Mouse (Mus musculus) layer of hippocampus, adult 9-10 months (tissue): ENCODE measurements around the gene Fam213b.
A peak's percentile ranks its signal among the peaks of the same experiment; 100 is the strongest.

Source experiments
- DNase-seq: peaks from one replicate; pipeline ENCODE4 v3.0.0; 2022; ENCODE audit warnings: low spot score

Fam213b gene

GRCm38 (mm10) chr4:154877864-154878548, 20.9 kb downstream of the Fam213b start:
- DNase-seq, result peak; percentile 69

- no peak for DNase-seq
These were observed 25.7 kb downstream of the Fam213b start for GRCm38 (mm10) chr4:154873186-154873585.

DNA sequence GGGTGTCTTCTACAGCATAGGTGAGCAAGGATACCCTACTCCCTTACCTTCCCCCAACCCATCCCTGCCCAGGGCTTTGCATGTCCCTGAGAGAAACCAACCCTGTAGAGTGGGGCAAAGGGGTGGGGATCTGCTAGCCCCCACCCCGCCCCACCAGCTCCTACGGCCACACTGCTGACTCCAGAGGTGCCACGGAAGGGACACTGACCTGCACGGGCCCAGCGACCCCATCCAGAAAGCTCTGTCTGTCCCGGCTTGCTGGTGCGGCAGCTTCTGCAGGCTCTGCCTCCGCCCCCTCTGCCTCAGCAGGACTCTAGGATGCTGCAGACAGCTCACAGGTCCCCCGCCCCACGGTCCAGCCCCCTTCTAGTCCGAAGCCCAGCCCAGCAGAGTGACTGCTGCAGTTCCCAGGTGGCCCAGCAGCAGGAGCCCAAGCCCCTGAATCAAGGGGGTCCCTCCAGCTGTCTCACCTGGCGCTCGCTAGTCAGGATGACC, 27.1 kb downstream of the Fam213b start:
- no peak for DNase-seq

DNA sequence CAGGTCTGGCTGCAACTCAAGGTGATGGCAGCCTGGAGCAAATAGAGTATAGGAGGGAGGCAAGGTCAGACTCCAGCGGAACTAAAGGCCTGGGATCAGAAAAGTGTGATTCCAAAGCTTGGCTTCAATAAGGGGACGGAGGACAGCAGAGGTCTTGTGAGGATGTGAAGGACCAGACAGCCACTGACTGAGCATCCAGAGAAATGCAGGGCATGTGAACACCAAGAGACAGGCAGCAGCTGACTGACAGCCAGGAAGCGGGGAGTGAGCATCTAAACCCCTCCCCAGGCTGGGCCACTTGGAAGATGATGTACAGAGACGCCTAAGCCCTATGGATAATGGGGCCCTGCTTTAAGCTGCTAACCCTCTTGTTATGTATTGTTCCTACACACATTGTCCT, 28.2 kb downstream of the Fam213b start:
- no peak for DNase-seq

GRCm38 (mm10) chr4:154869440-154869839, 29.5 kb downstream of the Fam213b start, which contains the start of gene Mmel1:
Gene Mmel1 (plus strand): TSS chr4:154869585.
- DNase-seq, result no peak

GRCm38 (mm10) chr4:154867257-154867656, 31.7 kb downstream of the Fam213b start:
- DNase-seq, result no peak

DNA sequence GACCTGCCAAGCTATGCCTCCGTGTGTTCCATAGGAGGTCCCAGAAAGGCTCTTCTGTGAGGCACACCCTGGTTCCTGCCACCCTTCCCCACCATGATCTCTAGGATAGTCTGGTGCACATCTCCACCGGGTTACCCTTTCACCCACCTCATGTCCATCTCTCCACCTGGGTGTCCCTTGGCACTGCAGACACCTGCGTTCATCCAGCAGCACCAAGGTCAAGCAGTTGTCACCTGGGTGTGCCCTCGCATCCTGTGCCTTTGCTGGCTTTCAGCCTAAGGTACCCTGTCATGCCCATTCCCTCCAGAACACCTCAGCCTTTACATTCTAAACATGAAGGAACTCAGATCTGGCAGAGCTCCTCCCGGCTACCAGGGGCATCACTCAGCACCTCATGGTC, 32.5 kb downstream of the Fam213b start:
- no peak for DNase-seq

DNA sequence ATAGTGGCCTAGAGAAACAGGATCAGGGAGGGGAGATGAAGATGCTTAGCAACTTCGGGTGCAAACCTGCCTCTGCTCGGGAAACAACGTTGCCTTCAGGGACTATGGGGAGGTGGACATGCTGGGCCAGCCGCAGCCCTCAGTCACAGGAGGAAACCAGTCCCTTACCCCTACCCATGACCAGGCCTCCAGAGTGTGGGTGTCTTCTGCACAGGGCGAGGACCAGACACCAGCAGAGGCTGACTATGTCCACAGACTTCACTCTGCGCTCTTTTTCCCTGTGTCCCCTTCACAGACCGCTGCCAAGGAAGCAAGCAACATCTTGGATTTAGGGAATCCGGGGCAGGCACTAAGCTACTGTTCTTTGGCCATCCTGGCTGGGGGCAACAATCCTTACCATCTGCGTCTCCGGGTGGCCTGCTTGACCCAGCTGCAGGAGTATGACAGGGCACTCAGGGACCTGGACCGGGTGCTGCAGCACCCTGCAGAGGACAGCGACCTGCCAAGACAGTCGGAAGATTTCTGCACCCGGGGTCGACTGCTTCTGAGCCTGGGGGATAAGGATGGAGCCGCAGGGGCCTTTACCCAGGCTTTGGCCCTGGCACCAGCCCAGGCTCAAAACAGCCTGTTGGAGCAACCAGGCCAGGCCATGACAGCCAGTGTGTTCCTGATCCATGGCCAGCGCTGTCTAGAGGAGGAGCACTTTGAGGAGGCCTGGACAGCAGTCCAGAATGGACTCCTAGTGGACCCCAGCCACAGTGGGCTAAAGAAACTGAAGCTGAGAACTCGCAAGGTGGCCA, 33.8 kb downstream of the Fam213b start:
- DNase-seq, result no peak

GRCm38 (mm10) chr4:154864271-154864771, 34.6 kb downstream of the Fam213b start:
- DNase-seq, result peak; percentile 62

DNA sequence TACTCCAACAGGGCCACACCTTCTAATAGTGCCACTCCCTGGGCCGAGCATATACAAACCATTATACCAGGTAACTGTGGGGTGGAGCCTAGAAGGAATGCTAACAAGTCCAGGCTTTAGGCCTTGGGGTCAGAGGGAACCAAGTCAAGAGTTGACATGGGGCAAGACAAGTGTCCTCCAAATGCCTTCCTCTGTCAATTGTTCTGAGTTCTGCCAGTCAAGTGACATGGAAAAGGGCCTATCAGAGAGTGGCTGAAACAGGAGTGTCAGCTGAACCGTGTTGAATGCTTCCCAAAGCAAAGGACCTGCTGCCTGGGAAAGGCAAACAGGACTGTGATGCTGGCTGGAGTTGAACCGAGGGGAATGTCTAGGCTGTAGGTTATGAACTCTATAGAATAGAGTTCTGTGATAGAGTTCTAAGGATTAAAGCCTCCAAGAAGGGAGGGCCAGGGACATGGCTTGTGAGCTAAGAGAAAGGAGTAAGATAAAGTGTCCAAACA, 35.4 kb downstream of the Fam213b start:
- DNase-seq, result no peak

GRCm38 (mm10) chr4:154861967-154862366, 37.0 kb downstream of the Fam213b start:
- DNase-seq, result no peak

- no peak for DNase-seq
These were observed 40.3 kb downstream of the Fam213b start for GRCm38 (mm10) chr4:154858601-154859000.

- no peak for DNase-seq
These were observed 41.3 kb downstream of the Fam213b start for GRCm38 (mm10) chr4:154857366-154858240.

- DNase-seq, result no peak
These were observed 42.1 kb downstream of the Fam213b start for GRCm38 (mm10) chr4:154856882-154857281.

DNA sequence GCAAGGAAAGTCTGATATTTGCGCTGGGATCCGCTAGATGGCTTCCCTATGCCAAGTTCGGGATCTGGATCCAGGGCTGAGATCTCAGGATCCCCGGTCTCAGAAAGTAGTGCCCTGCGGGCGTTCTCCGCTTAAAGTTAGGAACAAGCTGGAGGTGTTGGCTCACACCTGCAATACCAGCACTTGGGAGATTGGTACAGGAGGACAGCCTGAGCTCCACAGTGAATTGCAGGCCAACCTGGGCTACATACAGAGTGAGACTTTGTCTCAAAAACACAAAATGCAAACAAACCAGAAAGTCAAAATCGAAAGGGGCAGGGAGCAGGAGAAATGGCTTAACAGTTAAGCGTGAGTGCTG, 42.5 kb downstream of the Fam213b start:
- no peak for DNase-seq

- DNase-seq, result peak; percentile 57
These were observed 43.0 kb downstream of the Fam213b start for GRCm38 (mm10) chr4:154855721-154856479.

- DNase-seq, result no peak
These were observed 44.1 kb downstream of the Fam213b start for GRCm38 (mm10) chr4:154854676-154855345.

DNA sequence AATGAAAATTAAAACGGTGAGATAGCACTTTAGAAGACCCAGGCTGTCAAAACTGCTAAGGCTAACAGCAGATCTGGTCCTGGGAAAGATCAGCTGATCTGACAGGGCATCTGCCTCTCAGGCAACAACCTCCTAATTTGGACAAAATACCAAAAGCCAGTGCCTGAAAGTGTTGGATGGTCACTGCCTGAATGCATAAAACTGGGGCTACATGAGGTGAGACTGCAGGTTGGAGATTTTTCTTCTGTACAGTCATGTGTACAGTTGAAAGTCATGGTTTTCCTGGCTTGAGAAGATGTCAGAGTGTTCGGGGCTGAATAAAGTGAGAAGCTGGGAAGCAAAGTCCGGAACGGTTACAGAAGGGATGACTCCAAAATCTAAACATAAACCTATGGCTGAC, 45.1 kb downstream of the Fam213b start:
- DNase-seq, result no peak

GRCm38 (mm10) chr4:154852696-154853095, 46.2 kb downstream of the Fam213b start:
- no peak for DNase-seq
